Mouse (Mus musculus) forebrain, embryonic 13.5 days (tissue): Measurements from ENCODE around the gene Tmem151b. TPM values are rescaled to one million over a fixed set of nuclear protein-coding genes. Genes with fewer than 3 reads are reported as not detected.

Source experiments
- ATAC-seq: fragments of 200-750 bp; cut with Nextera tagmentation; 2 replicates; pipeline ENCODE4 v1.8.0; 2017
- H3K27ac ChIP-seq: fragments of 300-500 bp; sonication (generic); 2 replicates; pipeline ENCODE4 v1.5.1; 2015; ENCODE audit warnings: inconsistent platforms, mild to moderate bottlenecking, moderate library complexity
- H3K27me3 ChIP-seq: fragments of 300-500 bp; sonication (generic); 2 replicates; pipeline ENCODE4 v1.6.1; 2015; ENCODE audit warnings: mild to moderate bottlenecking, inconsistent platforms
- H3K36me3 ChIP-seq: fragments of 300-500 bp; sonication (generic); 2 replicates; pipeline ENCODE4 v1.6.1; 2015; ENCODE audit warnings: mild to moderate bottlenecking, inconsistent platforms; ENCODE audit not compliant: poor library complexity, severe bottlenecking
- H3K4me1 ChIP-seq: fragments of 300-500 bp; sonication (generic); 2 replicates; pipeline ENCODE4 v1.6.1; 2015; ENCODE audit warnings: inconsistent platforms
- H3K4me2 ChIP-seq: fragments of 300-500 bp; sonication (generic); 2 replicates; pipeline ENCODE4 v1.6.1; 2015; ENCODE audit warnings: inconsistent platforms, mild to moderate bottlenecking, moderate library complexity
- H3K4me3 ChIP-seq: fragments of 300-500 bp; sonication (generic); 2 replicates; pipeline ENCODE4 v1.5.1; 2015; ENCODE audit warnings: mild to moderate bottlenecking, inconsistent platforms
- H3K9ac ChIP-seq: fragments of 300-500 bp; sonication (generic); 2 replicates; pipeline ENCODE4 v1.6.1; 2015; ENCODE audit warnings: mild to moderate bottlenecking, inconsistent platforms
- H3K9me3 ChIP-seq: fragments of 300-500 bp; sonication (generic); replicated peaks from 2 replicates; pipeline ENCODE4 v1.6.1; 2016; ENCODE audit warnings: inconsistent platforms
- WGBS: fragments of 180-500 bp; shearing (Covaris S2); methylation state at CpG from one replicate; pipeline ENCODE4 v1.1.7; 2015; 5-methylcytosine and 5-hydroxymethylcytosine counted together
- polyA plus RNA-seq: library from polyadenylated mRNA; unstranded; fragments of >200 nt; fragmentation: Nextera tagmentation; extraction: Ambion mirVana; gene quantifications from 2 replicates; pipeline ENCODE4 v1.2.1, GENCODE M21; 2015

The Tmem151b gene
- polyA plus RNA-seq, 1 experiment from 2014 or later = 23.1 TPM

DNA sequence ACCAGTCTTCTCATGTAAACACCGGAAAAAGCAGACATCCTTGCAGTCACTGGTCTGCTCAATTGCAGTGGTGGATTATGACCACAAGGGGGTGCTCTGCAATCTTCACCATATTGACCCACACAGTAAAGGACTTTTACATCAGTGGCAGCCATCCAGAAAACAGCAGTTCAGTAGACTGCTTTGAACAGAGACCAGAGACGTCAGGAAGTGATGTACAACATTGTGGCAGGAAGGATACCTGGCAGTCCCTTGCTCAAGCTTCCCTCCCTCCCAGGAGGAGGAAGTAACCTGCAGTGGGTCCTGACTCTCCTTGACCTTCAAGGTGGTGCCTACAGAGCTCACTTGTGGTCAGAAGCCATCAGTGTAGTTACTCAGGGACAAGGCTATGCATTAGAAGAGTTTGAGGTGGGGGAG is 32.1 kb upstream of the Tmem151b start:
- Histone ChIP-seq H3K27ac (no peak overlapping the region), H3K4me2 (no peak overlapping the region), H3K9ac (no peak overlapping the region), H3K9me3 (no peaks in the 10 kb centered on the region), H3K36me3 (peaks cover 5% of the 10 kb centered on the region), H3K4me3 (no peak overlapping the region), H3K27me3 (no peaks in the 10 kb centered on the region), H3K4me1 (peaks cover 14% of the 10 kb centered on the region)
- peak; percentile 36; the same call in 1 of the 2 replicates for ATAC-seq
- WGBS = 14% methylated on average over 2 of the region's 2 CpGs

DNA sequence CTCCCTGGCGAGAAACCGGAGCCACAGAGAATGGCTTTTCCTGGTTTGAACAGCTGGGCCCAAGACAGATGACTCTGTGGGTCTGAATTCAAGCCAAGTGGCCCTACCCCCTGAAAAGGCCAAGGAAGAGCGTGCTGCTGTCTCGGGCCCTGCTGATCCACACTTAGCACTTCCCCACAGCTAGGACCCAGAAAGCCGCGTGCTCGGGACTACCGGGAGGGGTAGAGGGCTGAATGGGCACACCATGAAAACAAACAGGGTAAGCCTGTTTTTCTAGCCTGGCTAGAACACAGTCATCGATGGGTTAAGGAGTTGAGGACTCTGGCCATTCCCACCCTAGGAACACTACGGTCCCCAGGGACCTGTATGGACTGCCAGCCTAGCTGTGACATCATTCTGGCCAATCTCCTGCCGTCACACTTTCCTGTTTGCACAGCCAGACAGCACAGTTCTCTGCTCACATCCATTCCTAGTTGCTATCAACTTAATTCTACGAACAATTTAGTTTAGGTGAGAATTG is 31.5 kb upstream of the Tmem151b start:
- peak overlapping the region; percentile 14; the same call in 1 of the 2 replicates for H3K27ac ChIP-seq
- no peaks in the 10 kb centered on the region for H3K9me3 ChIP-seq
- no peak for ATAC-seq
- 50% methylated on average over 12 of the region's 12 CpGs for WGBS
- H3K27me3 ChIP-seq = no peaks in the 10 kb centered on the region
- no peak overlapping the region for H3K4me3 ChIP-seq
- 0 out of 2 replicates have a peak overlapping the region, but pooled peaks have one; percentile 6 for H3K9ac ChIP-seq
- H3K36me3 ChIP-seq = no peaks in the 10 kb centered on the region
- no peak overlapping the region for H3K4me2 ChIP-seq
- H3K4me1 ChIP-seq = peaks cover 14% of the 10 kb centered on the region

DNA sequence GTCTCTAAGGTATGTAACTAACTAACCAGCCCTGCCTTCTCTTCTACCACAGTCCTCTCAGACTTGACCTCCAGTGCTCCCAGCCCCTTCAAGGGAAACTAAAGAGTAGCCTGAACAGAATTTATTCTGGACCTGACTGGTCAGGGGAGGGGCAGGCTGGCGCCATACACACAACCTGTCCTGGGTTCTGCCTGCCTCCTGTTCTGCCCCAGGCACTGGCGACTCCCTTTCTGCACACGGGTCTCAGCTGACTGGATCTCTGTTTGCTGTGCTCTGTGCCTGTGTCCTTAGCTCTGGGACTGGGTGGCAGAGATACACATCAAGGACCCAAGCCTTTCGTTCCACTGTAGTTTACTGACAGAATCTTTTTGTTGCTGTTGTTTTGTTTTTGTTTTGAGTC is 30.1 kb upstream of the Tmem151b start:
- Histone ChIP-seq H3K27me3 (no peaks in the 10 kb centered on the region), H3K4me1 (peaks cover 17% of the 10 kb centered on the region), H3K27ac (no peak overlapping the region), H3K9me3 (no peaks in the 10 kb centered on the region), H3K9ac (no peak overlapping the region), H3K4me2 (no peak overlapping the region), H3K4me3 (no peak overlapping the region), H3K36me3 (no peaks in the 10 kb centered on the region)
- 88% methylated on average over 4 of the region's 4 CpGs for WGBS
- ATAC-seq = no peak

DNA sequence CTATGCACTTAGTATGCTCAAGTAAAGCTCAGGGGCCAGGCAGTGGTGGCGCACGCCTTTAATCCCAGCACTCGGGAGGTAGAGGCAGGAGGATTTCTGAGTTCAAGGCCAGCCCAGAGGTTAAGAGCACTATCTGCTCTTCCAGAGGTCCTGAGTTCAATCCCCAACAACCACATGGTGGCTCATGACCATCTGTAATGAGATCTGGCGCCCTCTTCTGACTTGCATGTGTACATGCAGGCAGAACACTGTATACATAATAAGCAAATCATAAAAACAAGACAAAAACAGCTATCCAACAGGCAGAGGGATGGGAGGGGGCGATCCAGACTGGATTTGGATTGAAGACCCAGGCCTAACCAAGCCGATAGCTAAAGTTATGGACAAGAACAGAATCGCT is 29.4 kb upstream of the Tmem151b start:
- ATAC-seq = no peak
- H3K9ac ChIP-seq = no peak overlapping the region
- no peak overlapping the region for H3K4me2 ChIP-seq
- H3K4me1 ChIP-seq = peaks cover 18% of the 10 kb centered on the region
- 73% methylated on average over 7 of the region's 7 CpGs for WGBS
- no peaks in the 10 kb centered on the region for H3K9me3 ChIP-seq
- no peaks in the 10 kb centered on the region for H3K27me3 ChIP-seq
- no peaks in the 10 kb centered on the region for H3K36me3 ChIP-seq
- no peak overlapping the region for H3K27ac ChIP-seq
- no peak overlapping the region for H3K4me3 ChIP-seq

DNA sequence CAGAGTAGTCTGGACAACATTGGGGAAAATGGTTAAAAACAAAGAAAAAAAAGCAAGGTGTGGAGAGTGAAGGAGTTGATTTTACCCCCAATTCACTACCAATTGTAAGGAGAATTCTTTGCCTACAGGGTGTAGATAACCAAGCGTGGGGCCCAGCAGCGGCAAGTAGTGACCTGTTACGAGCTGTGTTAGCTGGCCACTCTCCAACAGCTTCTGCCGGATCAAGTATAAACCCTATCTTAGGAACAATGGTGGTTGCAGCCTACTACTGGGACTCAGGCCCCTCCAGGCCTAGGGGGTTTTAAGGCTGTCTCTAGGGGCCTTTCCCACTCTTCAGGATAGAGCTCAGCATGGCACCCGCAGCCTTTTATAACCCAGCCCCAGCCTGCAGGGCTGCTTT is 28.8 kb upstream of the Tmem151b start:
- ATAC-seq = no peak
- no peaks in the 10 kb centered on the region for H3K36me3 ChIP-seq
- no peak overlapping the region for H3K4me2 ChIP-seq
- no peaks in the 10 kb centered on the region for H3K9me3 ChIP-seq
- WGBS = 59% methylated on average over 5 of the region's 5 CpGs
- H3K27me3 ChIP-seq = no peaks in the 10 kb centered on the region
- H3K4me3 ChIP-seq = no peak overlapping the region
- peaks cover 18% of the 10 kb centered on the region for H3K4me1 ChIP-seq
- no peak overlapping the region for H3K9ac ChIP-seq
- H3K27ac ChIP-seq = no peak overlapping the region

DNA sequence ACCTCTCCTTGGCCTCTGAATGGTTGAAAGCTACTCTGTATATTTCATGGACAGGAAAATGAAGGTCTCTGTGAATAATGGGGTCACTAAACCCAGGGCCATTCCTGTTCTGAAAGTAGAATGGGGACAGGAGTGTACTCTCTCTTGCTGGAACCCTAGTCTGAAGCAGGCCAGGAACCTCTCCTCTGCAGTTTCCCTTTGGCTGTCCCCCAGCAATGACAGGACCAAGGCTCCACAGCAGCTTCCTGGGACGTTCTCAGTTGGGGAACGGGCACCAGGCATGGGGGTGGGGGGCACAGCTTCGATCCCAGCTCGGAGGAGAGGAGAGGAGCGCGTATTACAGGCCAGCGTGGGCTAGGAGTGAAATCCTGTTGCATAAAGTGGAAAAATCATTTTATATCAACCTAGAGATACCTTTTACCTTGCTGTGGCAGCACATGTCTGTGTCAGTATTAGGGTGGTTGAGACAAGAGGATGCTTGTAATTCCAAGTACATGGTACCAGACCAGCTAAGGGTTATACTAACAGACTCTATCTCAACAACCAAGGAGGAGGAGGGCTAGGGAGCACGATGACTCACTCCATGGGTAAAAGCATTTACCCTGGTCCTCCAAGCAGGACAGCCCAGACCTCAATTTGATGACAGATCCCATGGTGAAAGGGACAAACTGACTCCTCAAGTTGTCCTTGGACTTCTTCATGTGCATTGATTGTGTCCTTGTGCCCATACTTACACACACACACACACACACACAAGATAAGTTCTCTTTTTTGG is 25.8 kb upstream of the Tmem151b start:
- Histone ChIP-seq H3K9ac (no peak overlapping the region), H3K27me3 (no peaks in the 10 kb centered on the region), H3K36me3 (peaks cover 14% of the 10 kb centered on the region), H3K9me3 (no peaks in the 10 kb centered on the region), H3K4me3 (no peak overlapping the region), H3K27ac (no peak overlapping the region), H3K4me2 (peak overlapping the region; percentile 91), H3K4me1 (peaks cover 31% of the 10 kb centered on the region)
- ATAC-seq = no peak
- WGBS = 91% methylated on average over 8 of the region's 8 CpGs

DNA sequence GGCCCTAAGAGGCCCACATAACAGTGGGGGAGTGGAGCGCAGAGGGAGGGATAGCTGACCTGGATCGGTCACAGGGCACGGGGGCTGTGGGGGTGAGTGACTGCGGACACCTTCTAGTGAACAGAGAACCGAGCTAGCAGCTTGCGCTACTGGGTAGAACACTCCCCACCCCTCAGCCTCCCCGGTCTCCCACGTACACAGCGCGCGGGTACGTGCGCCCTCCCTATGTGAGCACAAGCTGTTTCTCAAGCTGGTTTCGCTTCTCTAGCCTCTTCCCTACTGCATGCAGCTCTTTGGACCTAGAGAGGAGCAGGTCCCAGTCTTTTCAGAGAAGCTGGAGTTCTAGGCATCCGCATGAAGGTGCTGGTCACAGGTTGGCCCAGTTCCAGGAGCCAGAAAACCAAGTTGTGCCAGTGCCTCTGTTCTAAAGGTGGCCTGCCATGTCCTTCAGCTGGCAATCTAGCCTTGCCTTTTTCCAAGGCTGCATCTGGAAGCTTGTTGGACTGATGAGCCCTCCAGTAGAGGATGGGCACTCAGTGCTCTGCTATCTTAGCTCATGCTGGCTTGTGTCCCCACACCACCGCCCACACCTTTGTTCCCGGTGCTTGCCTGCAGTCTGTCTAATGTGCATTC is 24.8 kb upstream of the Tmem151b start:
- Histone ChIP-seq H3K4me1 (peaks cover 41% of the 10 kb centered on the region), H3K27ac (peak overlapping the region; percentile 99), H3K9me3 (no peaks in the 10 kb centered on the region), H3K27me3 (no peaks in the 10 kb centered on the region), H3K9ac (peak overlapping the region; percentile 99), H3K36me3 (peaks cover 25% of the 10 kb centered on the region), H3K4me2 (peak overlapping the region; percentile 91), H3K4me3 (peak overlapping the region; percentile 99)
- under 1% methylated on average over 13 of the region's 17 CpGs for WGBS
- ATAC-seq = peak; percentile 72

DNA sequence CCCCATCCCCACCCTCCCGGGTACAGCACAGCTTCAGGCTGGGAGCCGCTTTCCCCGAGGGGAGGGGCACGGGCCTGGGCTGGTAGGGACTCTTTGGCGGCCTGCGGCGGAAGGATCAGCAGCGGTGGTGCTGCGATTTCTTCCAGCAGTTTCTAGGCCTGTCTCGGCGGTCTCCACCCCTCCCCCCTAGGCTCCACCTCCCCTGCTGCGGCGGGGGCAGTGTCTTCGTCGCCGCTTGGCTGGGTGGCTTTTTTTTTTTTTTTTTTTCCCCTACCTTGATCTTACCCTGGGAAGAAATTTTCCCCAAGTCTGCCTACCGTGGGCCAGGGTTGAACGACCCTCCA is 24.3 kb upstream of the Tmem151b start:
- peak; percentile 67 for ATAC-seq
- peak overlapping the region; percentile 99 for H3K27ac ChIP-seq
- peak overlapping the region; percentile 99 for H3K4me3 ChIP-seq
- peaks cover 45% of the 10 kb centered on the region for H3K4me1 ChIP-seq
- no peaks in the 10 kb centered on the region for H3K27me3 ChIP-seq
- no peaks in the 10 kb centered on the region for H3K9me3 ChIP-seq
- 0% methylated on average over 18 of the region's 18 CpGs for WGBS
- H3K9ac ChIP-seq = peak overlapping the region; percentile 99
- peaks cover 30% of the 10 kb centered on the region for H3K36me3 ChIP-seq
- peak overlapping the region; percentile 91 for H3K4me2 ChIP-seq

DNA sequence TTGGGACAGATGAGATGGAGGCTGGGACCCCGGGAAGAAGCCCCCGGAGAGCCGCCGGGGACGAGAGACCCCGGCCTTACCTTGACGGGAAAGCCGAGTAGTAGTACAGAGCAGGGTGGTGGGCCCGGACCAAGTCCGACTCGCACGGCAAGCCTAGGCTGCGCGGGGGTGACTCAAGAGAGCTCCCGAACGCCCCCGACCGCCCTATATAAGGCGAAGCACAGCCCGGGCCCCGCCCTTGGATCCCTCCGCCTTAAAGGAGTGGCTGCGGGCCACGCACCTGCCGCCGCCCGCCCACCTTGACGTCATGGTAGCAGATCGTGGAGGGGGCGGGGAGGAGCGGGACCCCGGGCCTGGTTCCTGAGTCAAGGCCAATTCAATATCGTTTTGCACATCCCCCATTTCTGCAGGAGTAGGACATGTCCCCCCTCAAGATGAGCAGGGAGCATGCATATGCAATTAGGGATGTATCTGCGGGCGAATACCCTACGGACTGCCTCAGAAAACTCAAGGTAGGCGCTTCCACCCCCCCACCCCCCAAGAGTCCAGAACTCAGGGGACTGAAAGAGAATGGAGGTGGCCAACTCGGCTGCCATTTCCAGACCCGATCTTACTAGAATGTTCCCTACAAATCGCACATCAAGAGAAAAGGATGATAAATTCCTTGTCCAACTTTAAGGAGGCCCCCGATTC is 23.8 kb upstream of the Tmem151b start, which contains the start of gene Hsp90ab1:
TSS of gene Hsp90ab1 (minus strand) at position 185 of the 693 bp plus-strand sequence.
- Histone ChIP-seq H3K4me1 (peaks cover 51% of the 10 kb centered on the region), H3K4me3 (peak within 1 kb of the TSS; percentile 99)
- peak; percentile 81 for ATAC-seq

DNA sequence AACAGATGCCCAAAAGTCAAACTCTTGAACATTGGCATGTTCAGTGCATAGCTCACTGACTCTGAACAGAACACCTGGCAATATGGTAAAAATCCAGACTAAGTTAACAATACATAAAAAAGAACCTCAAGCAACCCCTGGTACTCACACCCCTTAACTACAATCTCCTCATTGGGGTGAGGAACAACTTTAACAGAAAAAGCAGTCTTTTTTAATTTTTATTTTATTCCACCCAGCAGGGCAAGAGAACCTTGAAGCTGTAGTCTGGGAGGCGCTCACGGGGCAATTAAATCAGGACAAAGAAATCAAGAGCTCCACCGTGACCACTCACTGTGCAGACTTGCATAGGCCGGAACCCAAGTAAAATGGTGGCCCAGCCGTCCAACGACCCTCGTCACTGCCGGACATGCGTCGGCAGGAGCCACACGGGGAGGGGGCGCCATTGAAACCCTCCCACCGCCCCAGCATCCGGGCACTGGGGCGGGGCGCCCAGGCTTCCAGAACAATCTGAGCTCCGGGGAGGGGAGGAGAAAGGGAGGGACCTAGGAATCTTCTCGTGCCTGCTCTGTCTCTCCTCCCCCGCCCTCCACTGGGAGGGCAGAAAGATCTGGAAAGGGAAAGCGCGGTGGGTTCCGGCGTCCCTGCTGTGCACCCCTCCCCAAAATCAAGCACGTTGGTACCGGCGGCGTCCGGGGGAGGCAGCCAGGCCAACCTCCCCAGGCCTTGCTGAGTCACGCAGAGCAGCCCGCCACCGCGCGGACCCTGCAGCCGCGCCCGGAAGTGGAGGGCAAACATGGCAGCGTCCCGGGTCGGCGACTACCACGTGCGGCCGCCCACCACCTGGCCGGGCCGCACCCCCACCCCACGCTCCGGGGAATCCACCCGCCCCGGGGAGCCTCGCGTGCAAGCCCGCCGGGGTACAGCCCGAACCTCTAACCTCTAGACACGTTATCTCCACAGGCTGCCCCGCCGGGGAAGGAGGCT is 22.9 kb upstream of the Tmem151b start:
- Histone ChIP-seq H3K27ac (peak overlapping the region; percentile 99), H3K27me3 (no peaks in the 10 kb centered on the region), H3K4me1 (peaks cover 57% of the 10 kb centered on the region), H3K9ac (peak overlapping the region; percentile 99), H3K9me3 (no peaks in the 10 kb centered on the region), H3K4me2 (peak overlapping the region; percentile 91), H3K36me3 (peaks cover 43% of the 10 kb centered on the region), H3K4me3 (peak overlapping the region; percentile 99)
- ATAC-seq = peak; percentile 56
- under 1% methylated on average over 55 of the region's 57 CpGs for WGBS

More for the DNA sequence above, 23.8 kb upstream of the Tmem151b start, which contains the start of gene Hsp90ab1:
- H3K9me3 ChIP-seq = no peaks in the 10 kb centered on the region
- H3K27me3 ChIP-seq = no peaks in the 10 kb centered on the region
- peak within 1 kb of the TSS; percentile 91 for H3K4me2 ChIP-seq
- peak within 1 kb of the TSS; percentile 99 for H3K9ac ChIP-seq
- H3K36me3 ChIP-seq = peaks cover 35% of the 10 kb centered on the region
- peak within 1 kb of the TSS; percentile 99 for H3K27ac ChIP-seq
- under 1% methylated on average over 40 of the region's 41 CpGs for WGBS

DNA sequence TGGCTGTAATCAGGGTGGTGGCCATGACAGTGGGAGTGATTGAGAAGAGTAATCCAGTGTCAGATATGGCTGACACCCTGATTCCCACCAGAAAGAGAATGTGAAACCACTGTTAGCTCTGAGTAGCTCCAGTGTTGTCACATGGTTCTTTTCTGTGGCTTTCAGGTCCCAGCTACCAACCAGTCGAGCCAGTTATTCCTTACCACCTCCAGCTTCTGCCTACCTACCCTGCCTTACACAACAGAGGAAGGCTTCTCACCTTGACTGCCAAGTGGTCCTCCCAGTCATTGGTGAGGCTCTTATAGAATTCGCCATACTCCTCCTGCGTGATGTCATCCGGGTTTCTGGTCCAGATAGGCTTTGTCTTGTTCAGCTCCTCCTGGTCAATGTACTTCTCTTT is 20.5 kb upstream of the Tmem151b start:
- Histone ChIP-seq H3K36me3 (peaks cover 63% of the 10 kb centered on the region), H3K27ac (no peak overlapping the region), H3K27me3 (no peaks in the 10 kb centered on the region), H3K4me3 (no peak overlapping the region), H3K4me1 (peaks cover 71% of the 10 kb centered on the region), H3K9ac (no peak overlapping the region), H3K9me3 (no peaks in the 10 kb centered on the region), H3K4me2 (no peak overlapping the region)
- no peak for ATAC-seq
- 85% methylated on average over 4 of the region's 4 CpGs for WGBS
